Mouse (Mus musculus) liver, adult (tissue): ENCODE measurements around the gene Gngt2.

ENCODE experiments used
- GATA4 ChIP-seq: IDR thresholded peaks from 2 replicates; pipeline ENCODE4 v1.6.1; 2014; ENCODE audit warnings: mild to moderate bottlenecking, low read length; ENCODE audit not compliant: insufficient replicate concordance

Gene Gngt2

DNA sequence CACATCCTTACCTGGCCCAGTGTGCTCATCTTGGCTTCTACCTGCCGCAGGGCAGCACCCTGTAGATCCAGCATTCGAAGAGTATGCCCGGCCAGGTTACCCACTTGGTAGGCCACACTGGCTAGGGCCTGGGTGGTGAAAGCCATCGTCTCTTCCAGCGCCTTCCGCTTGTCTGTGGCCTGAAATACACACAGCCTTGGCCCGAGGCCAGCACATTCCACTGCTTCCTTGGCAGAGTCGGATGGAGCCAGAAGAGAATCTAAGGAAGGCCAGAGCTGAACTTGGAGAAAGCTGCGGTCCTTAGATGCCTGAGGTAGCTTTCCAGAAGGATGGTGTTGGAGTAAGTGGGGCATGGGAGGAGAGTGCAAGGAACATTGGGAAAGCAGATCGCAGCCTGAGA is at the start of gene Gngt2:
Gene Gngt2 (plus strand): TSS at position 158 of the 400 bp plus-strand sequence.
- 0 out of 2 replicates have a peak, but pooled peaks have one; percentile 18 for TF ChIP-seq GATA4

DNA sequence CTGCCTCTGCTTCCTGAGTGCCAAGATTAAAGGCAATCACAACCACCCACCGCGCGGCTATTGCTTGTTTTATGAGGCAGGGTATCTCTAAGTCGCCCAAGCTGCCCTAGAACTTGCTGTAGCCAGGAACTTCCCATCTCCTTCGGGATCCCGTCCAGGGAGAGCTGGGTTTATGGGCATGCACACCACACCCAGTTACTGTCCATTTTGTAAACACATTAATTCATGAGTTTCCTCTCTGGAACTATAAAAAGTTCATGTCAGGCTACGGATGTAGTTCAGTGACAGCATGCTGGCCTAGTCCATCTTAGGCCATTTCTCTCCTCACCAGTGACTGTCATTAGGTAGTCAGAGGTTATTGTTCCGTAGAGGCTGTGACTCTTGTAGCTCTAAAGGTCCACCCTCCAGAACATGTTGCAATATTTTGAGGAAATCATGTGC is 47.5 kb upstream of the Gngt2 start:
- TF ChIP-seq GATA4: peak; percentile 36; the same call in 1 of the 2 replicates

DNA sequence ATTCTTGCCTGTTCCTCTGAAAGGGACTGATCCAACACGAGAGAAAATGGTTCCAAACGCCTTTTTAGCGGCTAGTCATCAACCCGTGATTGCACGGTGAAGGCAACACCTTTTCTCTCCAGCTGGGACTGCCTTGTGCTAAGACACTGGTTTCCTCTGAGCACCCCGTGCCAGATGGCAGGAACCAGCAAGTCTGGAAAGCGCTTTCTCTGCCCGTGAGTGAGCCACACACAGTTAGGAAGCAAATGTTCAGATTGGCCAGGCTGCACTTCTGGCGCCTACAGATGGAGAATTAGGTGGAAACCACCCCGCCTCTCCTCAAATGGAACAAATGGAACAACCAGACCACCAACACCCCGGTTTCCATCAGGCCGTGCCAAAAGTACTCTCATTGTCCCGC is 45.2 kb upstream of the Gngt2 start:
- no peak for TF ChIP-seq GATA4

DNA sequence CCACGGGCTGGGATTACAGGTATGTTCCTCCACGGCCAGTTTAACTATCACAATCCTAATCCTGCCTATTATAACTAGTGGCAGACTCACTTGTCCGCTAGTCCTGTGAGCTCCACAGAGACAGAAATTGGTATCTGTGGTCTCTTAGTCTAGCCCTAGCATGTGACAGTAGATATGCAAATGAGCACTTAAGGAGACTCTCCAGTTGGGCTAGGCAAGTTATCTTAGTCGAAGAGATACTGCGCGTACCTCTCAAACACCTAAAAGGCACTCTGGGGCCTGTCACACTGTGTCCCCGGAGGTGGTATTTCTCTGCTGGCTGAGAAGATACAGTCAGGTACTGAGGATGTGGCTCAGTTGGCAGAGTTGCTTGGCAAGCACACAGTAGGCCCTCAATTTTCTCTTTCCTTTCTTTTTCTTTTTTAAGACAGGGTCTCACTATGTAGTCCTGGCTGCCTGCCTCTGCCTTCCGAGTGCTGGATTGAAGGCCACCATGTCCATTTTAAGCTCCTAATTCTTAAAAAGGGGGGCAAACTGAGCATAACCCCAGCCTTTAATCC is 44.0 kb upstream of the Gngt2 start:
- no peak for TF ChIP-seq GATA4

DNA sequence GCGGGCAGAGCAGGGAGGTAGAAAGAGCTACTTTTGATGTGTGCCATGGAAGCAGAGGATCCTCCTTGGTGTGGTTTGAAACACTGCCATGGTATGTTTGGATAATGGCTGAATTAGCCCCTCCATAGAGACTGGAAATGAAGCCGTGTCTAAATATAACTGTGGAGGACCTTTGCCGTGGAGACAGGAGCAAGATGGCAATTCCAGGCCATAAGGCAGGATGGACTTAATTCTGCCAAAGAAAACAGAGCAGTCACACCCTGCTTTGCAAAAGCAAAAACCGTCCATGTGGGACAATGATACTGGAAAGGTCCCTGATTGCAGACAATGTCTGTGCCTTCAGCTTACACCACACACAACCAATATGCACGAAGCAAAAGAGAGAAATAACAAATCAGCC is 42.8 kb upstream of the Gngt2 start:
- no peak for TF ChIP-seq GATA4

DNA sequence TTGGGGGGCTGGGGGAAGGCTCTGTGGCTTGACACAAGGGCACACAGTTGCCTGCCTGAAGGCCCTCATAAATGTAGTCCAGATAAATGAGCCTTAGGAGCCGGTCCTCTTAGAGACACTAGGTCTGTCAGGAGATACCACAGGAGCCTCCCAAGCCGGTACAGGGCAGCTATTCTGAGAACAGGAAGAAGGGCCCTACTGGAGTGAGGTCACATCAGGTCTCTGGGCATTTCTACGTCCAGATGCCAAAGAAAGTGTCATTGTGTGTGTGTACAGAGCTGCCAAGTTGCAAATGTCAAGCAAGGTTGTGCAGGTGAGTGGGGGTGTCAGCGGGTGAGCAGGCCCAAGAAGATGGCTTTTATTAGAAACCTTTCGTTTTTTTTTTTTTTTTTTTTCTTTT is 41.4 kb upstream of the Gngt2 start:
- no peak for TF ChIP-seq GATA4

DNA sequence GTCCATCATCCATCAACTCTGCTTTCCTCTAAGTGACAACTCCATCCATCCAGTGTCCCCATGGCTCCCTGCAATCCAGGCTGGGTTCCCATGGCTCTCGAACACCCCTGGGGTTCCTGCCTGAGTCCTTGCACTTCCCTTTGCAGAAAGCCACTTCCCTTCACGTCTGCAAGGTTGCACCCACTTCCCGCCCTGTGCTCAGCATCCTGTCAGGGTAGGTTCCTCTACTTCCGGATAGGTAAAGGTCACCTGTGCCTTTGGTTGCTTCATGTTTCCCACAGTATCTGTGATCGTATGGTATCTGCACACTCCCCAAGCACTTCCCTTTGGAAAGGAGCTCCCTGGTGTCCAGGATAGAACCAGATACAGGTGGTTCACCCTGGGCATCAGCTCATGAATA is 32.0 kb upstream of the Gngt2 start:
- TF ChIP-seq GATA4: no peak

DNA sequence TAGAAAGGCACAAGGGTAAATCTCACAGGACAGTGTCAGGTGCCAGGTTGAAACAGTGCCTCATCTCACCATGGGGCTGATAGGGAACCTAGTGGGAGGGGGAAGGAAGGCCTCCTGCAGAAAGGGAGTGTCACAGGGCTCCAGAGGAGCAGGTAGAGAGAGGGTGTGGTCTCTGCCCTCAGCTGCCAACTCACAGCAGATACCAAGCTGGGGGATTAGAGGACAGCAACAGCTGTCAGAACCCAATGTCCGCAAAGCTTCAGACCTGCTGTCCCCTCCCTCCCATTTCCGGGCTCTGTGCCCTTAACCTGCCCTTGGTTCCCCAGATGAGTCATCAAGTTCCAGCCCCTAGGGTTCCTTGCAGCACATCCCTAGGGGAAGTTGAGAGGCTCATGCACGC is 31.5 kb upstream of the Gngt2 start:
- TF ChIP-seq GATA4: no peak

DNA sequence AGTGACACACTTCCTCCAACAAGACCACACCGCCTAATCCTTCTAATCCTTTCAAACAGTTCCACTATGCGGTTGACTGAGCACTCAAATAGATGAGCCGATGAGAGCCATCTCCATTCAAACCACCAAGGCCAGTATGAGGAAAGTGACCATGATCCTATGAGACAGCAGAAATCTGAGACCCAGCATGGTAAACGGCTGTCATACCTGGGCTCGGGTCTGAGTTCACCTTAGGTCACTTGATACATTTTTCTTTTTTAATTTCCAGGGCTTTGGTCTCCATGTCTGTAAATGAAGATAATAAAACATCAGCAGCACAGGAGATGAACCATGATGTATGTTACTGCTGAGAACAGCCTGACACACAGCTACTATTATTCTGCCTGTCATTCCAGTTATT is 29.1 kb upstream of the Gngt2 start:
- no peak for TF ChIP-seq GATA4

DNA sequence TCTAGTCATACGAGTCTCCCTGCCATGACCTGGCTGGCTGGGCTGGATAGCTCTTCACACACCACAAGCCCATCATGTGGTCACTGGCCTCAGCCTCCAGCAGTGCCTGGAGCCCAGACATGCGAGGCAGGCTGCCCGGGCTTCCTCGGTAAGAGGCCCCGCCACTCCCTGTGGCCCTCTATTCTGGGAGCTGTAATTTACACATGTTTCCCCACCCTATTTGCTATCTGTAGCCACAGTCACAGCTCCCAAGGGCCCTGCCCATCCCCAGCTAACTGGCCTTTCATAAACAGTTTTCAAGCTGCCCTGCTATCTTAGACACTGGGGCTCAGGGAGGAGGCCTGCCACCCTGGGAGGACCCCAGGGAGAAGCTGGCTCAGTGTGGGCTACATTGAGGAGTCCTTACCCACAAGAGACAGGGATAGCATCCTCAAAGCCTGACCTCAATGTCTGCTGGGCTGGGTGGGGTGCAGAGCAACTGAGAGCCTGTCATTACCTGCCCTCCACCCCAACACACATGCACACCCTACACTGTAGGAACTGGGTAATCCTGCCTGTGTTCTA is 28.5 kb upstream of the Gngt2 start:
- TF ChIP-seq GATA4: no peak

DNA sequence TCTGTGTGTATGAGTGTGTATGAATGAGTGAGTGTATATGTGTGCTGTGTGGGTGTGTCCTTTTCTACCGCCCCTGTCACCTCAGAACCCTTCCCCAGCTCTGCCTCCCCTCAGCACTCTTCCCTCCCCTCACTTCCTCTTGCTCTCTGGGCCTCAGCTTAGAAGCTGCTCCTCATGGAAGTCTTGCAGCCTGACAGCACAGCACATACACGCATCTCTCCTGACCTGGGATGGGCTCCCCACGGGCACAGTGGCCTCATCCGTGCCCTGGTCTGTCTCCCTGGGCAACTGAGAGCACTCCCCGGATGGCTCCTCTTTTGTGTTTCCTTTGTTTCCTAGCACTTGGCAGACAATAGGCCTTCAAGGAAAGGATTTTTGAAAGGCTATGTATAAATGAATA is 27.4 kb upstream of the Gngt2 start:
- no peak for TF ChIP-seq GATA4

DNA sequence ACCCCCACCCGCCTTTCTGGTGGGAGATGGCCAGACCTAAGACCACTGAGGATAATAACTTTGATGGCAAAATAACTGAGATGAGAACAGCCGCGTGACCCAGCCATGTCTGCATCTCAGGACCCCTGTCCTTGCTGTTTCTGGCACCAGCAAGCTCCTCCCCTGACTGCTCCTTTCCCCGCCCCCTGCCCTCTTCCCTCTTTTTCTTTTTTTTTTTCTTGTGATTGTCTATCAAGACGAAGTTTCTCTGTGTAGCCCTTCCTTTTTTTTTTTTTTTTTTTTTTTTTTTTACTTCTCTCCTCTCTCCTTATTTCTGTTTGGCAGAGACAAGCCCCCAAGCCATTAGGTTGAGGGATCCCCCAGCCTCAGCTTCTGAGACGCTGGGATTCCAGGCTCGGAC is 26.2 kb upstream of the Gngt2 start:
- no peak for TF ChIP-seq GATA4

DNA sequence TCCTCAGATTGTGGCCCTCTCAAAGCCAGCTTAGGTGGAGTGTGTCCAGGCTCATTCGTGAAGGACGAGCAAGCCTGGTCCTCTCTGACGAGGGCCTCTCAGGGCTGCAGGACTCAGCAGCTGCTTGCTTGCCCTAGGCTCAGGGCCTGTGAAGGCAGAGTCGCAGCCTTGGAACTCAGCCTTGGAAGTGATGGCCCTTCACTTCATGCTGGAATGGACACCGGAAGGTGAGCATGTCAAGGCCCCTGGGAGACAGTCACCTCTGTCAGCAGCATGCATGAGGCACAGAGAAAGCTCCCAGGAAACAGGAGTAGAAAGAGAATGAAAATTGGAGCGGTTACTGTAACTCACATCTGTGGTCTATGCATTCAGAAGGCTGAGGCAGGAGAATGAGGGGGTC is 25.3 kb upstream of the Gngt2 start:
- TF ChIP-seq GATA4: no peak

DNA sequence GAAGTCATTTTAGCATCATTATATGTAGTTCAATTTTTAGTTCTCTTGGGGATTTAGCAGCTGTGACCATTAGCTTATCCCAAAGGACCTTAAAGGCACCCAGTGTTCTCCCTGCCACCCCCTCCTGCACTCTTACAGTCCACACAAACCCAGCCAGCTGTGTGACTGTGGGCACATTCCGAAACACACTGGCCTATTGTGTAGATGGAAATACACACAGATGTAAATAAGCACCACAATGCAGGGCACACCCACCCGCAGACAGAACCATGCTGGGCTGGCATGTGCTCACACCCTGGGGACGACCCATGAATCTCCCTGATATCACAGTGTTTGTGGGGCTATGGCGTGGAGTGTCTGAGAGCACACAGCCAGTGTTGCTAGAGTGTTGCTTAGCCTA is 24.8 kb upstream of the Gngt2 start:
- TF ChIP-seq GATA4: no peak

DNA sequence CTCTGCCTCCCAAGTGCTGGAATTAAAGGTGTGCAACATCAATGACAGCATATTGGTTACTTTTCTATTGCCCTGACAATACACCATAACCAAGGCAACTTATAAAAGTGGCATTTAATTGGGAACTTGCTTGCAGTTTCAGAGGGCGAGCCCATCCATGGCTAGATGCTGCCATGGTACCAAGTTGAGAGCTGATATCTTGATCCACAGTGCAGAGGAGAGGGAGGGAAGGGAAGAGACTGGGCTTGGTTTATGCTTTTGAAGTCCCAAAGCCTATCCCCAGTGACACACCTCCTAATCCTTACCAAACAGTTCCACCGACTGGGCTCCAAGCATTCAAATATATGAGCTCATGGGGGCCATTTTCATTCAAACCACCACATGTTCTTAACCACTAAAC is 22.9 kb upstream of the Gngt2 start:
- no peak for TF ChIP-seq GATA4

DNA sequence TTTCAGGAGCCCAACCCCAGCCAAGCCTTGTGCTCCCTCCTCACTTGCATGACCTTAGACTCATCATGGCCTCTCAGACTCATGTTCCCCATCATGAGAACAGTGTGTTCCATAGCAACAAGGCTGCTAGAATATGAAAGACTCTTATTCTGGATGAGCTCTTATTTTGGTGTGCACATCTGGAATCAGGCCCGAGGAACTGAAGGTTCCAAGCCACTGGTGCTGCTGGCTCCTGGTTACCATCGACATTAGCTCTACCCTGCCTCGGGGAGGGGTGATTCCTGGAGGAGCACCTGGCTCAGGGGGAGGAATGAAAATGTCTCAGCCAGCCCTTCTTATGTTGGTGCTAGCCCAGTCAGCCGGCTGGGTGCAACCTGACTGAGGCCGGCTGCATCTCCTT is 22.2 kb upstream of the Gngt2 start:
- TF ChIP-seq GATA4: no peak

DNA sequence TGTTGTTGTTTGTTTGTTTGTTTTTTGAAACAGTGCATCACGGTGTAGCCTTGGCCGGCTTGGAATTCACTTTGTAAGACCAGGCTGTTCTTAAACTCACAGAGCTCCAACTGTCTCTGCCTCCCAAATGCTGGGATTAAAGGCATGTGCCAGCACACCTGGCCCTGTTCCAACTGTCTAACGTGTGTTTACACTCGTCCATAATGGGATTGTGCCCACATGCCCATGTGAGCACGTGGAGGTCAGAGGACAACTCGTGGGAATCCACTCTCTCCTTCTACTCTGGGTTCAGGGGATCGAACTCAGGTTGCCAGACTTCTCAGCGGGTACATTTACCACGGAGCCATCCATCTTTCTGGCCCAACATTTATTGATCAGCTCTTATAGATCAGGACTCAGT is 21.6 kb upstream of the Gngt2 start:
- TF ChIP-seq GATA4: no peak

DNA sequence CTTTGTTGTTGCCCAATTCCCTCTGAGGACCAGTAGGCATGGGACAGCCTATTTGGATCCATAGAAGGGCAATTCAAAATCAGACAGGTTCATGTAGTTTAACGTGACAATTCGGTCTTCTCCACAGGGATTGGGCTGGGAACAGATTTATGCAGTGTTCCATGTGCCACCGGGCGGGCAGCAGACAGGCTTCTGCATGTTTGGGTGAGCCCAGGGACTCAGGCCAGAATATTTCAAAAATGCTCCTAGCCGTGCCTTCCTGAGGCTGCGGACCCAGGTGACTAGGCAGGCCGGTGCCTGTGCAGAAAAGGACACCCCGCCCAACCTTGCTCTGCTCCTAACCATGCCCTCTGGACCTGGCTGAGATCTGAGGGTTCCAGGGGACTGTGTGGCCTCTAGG is 17.9 kb upstream of the Gngt2 start:
- no peak for TF ChIP-seq GATA4

DNA sequence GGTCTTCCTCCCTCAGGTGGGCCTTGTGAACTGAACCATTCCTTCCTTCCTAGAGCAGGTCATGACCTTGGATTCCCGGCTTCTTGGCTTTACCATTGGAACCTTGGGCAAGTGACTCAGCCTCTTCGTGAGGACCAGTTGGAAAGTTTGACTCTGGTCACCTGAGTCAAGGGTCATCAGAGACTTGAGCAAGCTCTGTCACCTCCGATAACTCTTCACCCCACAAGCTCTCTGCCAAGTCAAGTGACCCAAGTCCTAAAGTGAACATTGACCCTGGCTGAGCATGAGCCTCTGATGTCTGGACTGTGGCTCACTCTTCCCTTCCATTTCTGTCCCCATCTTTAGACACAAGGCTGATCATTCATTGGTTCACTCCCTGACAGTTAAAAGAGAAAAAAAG is 15.5 kb upstream of the Gngt2 start:
- no peak; the same call in 1 of the 2 replicates for TF ChIP-seq GATA4
